Mouse (Mus musculus): Measurements from ENCODE around the gene Tmcc3.

- TF ChIP-seq CTCF (IDR thresholded peaks at IDR 0.05; ENCODE audit: low read depth) (peak; percentile 11), EP300 (IDR thresholded peaks at IDR 0.05; ENCODE audit: low read depth) (no peak)
Observed at GRCm38 (mm10) chr10:94311511-94312006, at the start of gene Tmcc3.

Data from heart, postnatal 0 days (tissue).